Mouse (Mus musculus): ENCODE measurements around the gene Msh4. TPM values are rescaled to one million over a fixed set of nuclear protein-coding genes. Genes with fewer than 3 reads are reported as not detected.
A peak's percentile ranks its signal among the peaks of the same experiment; 100 is the strongest.

The Msh4 gene
- total and polyA plus RNA-seq, 3 experiments: 0.15 to 0.50 TPM; not detected in 1

DNA sequence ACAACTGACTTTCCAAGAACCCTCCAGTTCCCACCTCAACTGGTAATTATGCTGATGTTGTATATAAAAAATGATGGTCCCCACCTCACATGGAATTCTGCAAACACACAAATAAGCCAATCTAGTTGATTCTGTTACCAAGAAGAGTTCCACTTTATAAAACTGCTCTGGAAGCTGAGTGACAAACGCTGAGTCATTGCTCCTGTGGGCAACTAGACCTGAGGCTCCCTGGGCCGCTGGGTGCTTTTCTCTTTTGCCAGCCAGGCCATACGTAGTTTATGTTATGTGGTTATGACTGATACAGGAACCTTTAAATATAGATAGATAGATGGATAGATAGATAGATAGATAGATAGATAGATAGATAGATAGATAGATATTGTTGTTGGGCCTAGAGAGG is 87.2 kb downstream of the Msh4 start:
- Histone ChIP-seq H3K36me3 (ENCODE audit: control insufficient read depth in 1 of 2, insufficient read depth in 2 of 2, low read length in 2 of 2) (peaks cover 0 to 7% of the 10 kb centered on the region in 2 experiments; a peak in 2 of 4 replicates), H3K27ac (ENCODE audit: control insufficient read depth, low read depth, low read length) (no peak overlapping the region), H3K9me3 (replicated peaks; ENCODE audit: insufficient read depth, low read length) (no peaks in the 10 kb centered on the region), H3K9ac (ENCODE audit: control insufficient read depth, low read depth, low read length, poor library complexity, severe bottlenecking) (no peak overlapping the region), H3K79me2 (ENCODE audit: control insufficient read depth, insufficient read depth, low read length, poor library complexity) (no peaks in the 10 kb centered on the region), H3K4me1 (ENCODE audit: control insufficient read depth in 1 of 2, insufficient read depth in 2 of 2, low read length in 2 of 2) (peaks cover 0 to 10% of the 10 kb centered on the region in 2 experiments; a peak in 3 of 4 replicates), H3K27me3 (ENCODE audit: control insufficient read depth in 1 of 2, insufficient read depth in 2 of 2, low read length in 2 of 2) (no peaks in the 10 kb centered on the region), H3K4me3 (ENCODE audit: control insufficient read depth in 1 of 2, insufficient read depth in 1 of 2, low read depth in 2 of 2, low read length in 2 of 2) (no peak overlapping the region)
- TF ChIP-seq ZMIZ1 (IDR thresholded peaks at IDR 0.05; ENCODE audit: low read depth, low read length) (no peak), NELFE (IDR thresholded peaks at IDR 0.05; ENCODE audit: low read depth, low read length) (no peak), MXI1 (IDR thresholded peaks at IDR 0.05; ENCODE audit: low read depth, low read length) (no peak), ETS1 (IDR thresholded peaks at IDR 0.05; ENCODE audit: low read depth, low read length) (peak; percentile 27; the same call in 1 of the 2 replicates), MAFK (IDR thresholded peaks at IDR 0.05; ENCODE audit: borderline replicate concordance, low read depth, low read length) (peak; percentile 29; the same call in 1 of the 2 replicates), CTCF (IDR thresholded peaks at IDR 0.05 in 2 of 3, conservative IDR thresholded peaks at IDR 0.05 in 1 of 3; ENCODE audit: control insufficient read depth in 1 of 3, insufficient read depth in 1 of 3, low read depth in 2 of 3, low read length in 3 of 3, poor library complexity in 1 of 3, severe bottlenecking in 1 of 3) (no peak), GABPA (IDR thresholded peaks at IDR 0.05; ENCODE audit: low read depth, low read length) (peak; percentile 82), POLR2A (IDR thresholded peaks at IDR 0.05; ENCODE audit: control insufficient read depth in 1 of 2, insufficient read depth in 1 of 2, low read depth in 1 of 2, low read length in 2 of 2, poor library complexity in 1 of 2) (no peak), GATA1 (IDR thresholded peaks at IDR 0.05; ENCODE audit: low read depth, low read length) (peak; percentile 67; the same call in 1 of the 2 replicates), E2F4 (IDR thresholded peaks at IDR 0.05; ENCODE audit: borderline replicate concordance, low read depth, low read length) (no peak), MAX (IDR thresholded peaks at IDR 0.05; ENCODE audit: low read length) (no peak), SIN3A (IDR thresholded peaks at IDR 0.05; ENCODE audit: low read length) (0 out of 2 replicates have a peak, but pooled peaks have one; percentile 21)
- peak; percentile 65 for DNase-seq (ENCODE audit: low read depth, low spot score)

DNA sequence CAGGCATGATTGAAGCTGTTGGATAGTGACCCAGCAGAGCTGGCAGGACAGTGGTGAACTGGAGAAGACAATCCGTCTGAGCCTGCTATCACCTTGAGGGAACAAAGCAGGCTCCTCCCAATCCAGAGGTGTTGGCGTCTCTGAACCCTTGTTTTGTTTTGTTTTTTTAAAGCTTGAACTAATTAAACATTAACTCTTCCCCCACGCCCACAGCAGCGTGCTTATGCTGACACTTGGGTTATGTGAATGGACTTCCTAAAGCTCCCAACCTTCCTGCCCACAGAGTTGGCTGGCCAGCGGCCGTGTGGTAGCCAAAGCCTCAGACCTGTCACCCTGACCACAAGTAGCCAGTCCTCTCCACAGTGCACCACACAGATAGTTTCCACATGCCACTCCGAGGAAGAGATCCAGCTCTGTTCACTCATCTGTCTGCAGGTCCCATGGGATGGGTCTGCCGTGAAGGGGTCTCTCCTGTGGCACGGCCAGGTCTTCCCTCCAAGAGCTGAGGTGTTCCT is 88.5 kb downstream of the Msh4 start:
- H3K36me3 ChIP-seq (ENCODE audit: control insufficient read depth in 1 of 2, insufficient read depth in 2 of 2, low read length in 2 of 2): peaks cover 0 to 7% of the 10 kb centered on the region in 2 experiments; a peak in 2 of 4 replicates
- H3K27me3 ChIP-seq (ENCODE audit: control insufficient read depth in 1 of 2, insufficient read depth in 2 of 2, low read length in 2 of 2): no peaks in the 10 kb centered on the region
- DNase-seq (ENCODE audit: low read depth, low spot score): no peak
- H3K9me3 ChIP-seq (replicated peaks; ENCODE audit: insufficient read depth, low read length): no peaks in the 10 kb centered on the region
- no peaks in the 10 kb centered on the region for H3K79me2 ChIP-seq (ENCODE audit: control insufficient read depth, insufficient read depth, low read length, poor library complexity)
- H3K9ac ChIP-seq (ENCODE audit: control insufficient read depth, low read depth, low read length, poor library complexity, severe bottlenecking): no peak overlapping the region
- TF ChIP-seq CHD2 (IDR thresholded peaks at IDR 0.05; ENCODE audit: low read length): no peak
- TF ChIP-seq GATA1 (IDR thresholded peaks at IDR 0.05; ENCODE audit: low read depth, low read length): no peak
- no peak overlapping the region for H3K27ac ChIP-seq (ENCODE audit: control insufficient read depth, low read depth, low read length)
- H3K4me3 ChIP-seq (ENCODE audit: control insufficient read depth in 1 of 2, insufficient read depth in 1 of 2, low read depth in 2 of 2, low read length in 2 of 2): no peak overlapping the region
- H3K4me1 ChIP-seq (ENCODE audit: control insufficient read depth in 1 of 2, insufficient read depth in 2 of 2, low read length in 2 of 2): peaks cover 0 to 10% of the 10 kb centered on the region in 2 experiments; a peak in 3 of 4 replicates

DNA sequence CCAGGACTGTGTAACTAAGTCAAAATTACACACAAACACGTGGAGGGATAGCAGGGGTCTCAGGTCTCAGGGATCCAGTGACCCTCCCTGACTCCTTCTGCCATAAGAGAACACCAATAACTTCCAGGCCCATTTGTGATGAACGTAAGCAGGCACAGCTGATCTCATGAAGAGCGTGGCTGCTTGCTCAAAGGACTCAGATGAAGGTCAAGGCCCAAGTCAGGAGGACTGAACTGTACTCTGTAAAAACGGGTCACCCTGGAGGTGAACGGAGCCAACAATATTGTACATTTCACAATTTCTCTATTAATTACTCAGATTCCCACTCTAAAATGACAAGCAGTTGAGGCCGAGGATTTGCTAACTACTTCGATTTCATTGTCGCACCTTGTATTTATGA is 91.9 kb downstream of the Msh4 start:
- Histone ChIP-seq H3K4me3 (ENCODE audit: control insufficient read depth in 1 of 2, insufficient read depth in 1 of 2, low read depth in 2 of 2, low read length in 2 of 2) (no peak overlapping the region), H3K79me2 (ENCODE audit: control insufficient read depth, insufficient read depth, low read length, poor library complexity) (no peaks in the 10 kb centered on the region), H3K9ac (ENCODE audit: control insufficient read depth, low read depth, low read length, poor library complexity, severe bottlenecking) (no peak overlapping the region), H3K27ac (ENCODE audit: control insufficient read depth, low read depth, low read length) (no peak overlapping the region), H3K27me3 (ENCODE audit: control insufficient read depth in 1 of 2, insufficient read depth in 2 of 2, low read length in 2 of 2) (no peaks in the 10 kb centered on the region), H3K4me1 (ENCODE audit: control insufficient read depth in 1 of 2, insufficient read depth in 2 of 2, low read length in 2 of 2) (peaks cover 0 to 10% of the 10 kb centered on the region in 2 experiments; a peak in 3 of 4 replicates), H3K36me3 (ENCODE audit: control insufficient read depth in 1 of 2, insufficient read depth in 2 of 2, low read length in 2 of 2) (peaks cover 0 to 7% of the 10 kb centered on the region in 2 experiments; a peak in 2 of 4 replicates), H3K9me3 (replicated peaks; ENCODE audit: insufficient read depth, low read length) (no peaks in the 10 kb centered on the region)
- TF ChIP-seq NRF1 (IDR thresholded peaks at IDR 0.05; ENCODE audit: insufficient read depth, low read depth, low read length, poor library complexity, severe bottlenecking) (no peak), TAL1 (IDR thresholded peaks at IDR 0.05; ENCODE audit: low read length) (no peak), JUND (IDR thresholded peaks at IDR 0.05; ENCODE audit: low read depth, low read length) (no peak), ETS1 (IDR thresholded peaks at IDR 0.05; ENCODE audit: low read depth, low read length) (no peak), MXI1 (IDR thresholded peaks at IDR 0.05; ENCODE audit: low read depth, low read length) (no peak), SIN3A (IDR thresholded peaks at IDR 0.05; ENCODE audit: low read length) (no peak), MAFK (IDR thresholded peaks at IDR 0.05; ENCODE audit: borderline replicate concordance, low read depth, low read length) (no peak), RCOR1 (IDR thresholded peaks at IDR 0.05; ENCODE audit: low read depth, low read length) (no peak), CTCF (IDR thresholded peaks at IDR 0.05 in 2 of 3, conservative IDR thresholded peaks at IDR 0.05 in 1 of 3; ENCODE audit: control insufficient read depth in 1 of 3, insufficient read depth in 1 of 3, low read depth in 2 of 3, low read length in 3 of 3, poor library complexity in 1 of 3, severe bottlenecking in 1 of 3) (no peak), ZNF384 (IDR thresholded peaks at IDR 0.05; ENCODE audit: low read depth, low read length) (no peak), NELFE (IDR thresholded peaks at IDR 0.05; ENCODE audit: low read depth, low read length) (no peak), ZMIZ1 (IDR thresholded peaks at IDR 0.05; ENCODE audit: low read depth, low read length) (no peak)
- no peak for DNase-seq (ENCODE audit: low read depth, low spot score)
